Mouse (Mus musculus): ENCODE data around the gene Pde4b.
"Not testable (repeated sequence)": the region's sequence is repeated elsewhere in the genome, so short reads cannot be mapped to it uniquely, and the experiment has no call there.

Gene Pde4b

GRCm38 (mm10) chr4:102478860-102479259, 391.5 kb downstream of the Pde4b start:
- DNase-seq (ENCODE audit: low read depth), result no peak

GRCm38 (mm10) chr4:102480830-102481484, 393.6 kb downstream of the Pde4b start:
- no peak for DNase-seq (ENCODE audit: low read depth)

DNA sequence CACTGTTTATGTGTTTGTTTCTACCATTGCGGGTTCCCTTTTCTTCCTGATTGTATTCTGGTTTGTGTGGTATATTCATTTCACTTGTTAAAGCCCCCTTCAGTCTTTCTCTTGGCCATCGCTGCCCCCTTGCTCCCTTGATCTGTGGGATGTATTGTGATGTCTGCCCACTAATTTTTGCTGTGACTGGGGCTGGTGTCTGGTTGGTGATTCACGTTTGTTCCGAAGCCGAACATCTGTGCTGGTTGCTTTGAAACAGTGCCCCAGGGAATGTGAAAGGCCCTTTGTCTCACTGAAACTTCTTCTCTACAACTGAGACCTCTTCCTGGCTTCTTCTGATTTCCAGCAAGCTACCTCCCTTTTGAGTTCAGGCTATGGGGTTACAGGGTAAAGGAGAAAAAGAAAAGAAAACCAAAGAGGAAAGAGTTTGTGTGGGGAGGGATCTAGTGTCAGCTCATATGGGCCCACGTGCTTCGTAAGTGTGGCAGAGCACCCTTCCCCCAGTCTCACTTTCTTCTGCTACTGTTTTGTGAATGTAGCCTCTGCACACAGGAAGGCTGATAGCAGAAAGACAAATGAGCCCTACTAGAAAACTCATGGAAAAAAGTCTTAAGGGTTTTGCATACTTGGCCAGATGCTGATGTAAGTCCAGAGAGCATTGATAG, 396.1 kb downstream of the Pde4b start:
- no peak for DNase-seq (ENCODE audit: low read depth)

DNA sequence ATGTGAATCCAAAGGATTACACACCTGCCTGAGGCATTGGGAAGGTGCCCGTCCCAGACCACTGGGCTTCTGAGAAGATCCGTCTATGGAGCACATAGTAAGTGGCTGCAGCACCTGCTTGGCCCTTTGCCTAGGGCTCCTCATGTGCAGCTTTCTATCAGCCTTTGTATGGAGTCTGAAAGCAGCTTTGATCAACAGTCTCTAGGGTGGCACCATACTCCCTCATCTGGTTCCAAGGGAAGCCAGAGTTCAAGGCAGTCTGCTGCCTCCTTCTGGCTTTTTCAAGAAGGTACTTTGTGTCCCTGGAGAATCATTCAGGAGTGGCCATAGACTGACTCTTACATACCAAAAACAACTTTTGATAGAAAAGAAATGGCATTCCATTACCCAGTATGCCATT, 397.4 kb downstream of the Pde4b start:
- DNase-seq (ENCODE audit: low read depth), result no peak

GRCm38 (mm10) chr4:102486134-102486920, 399.0 kb downstream of the Pde4b start:
- peak; percentile 48 for DNase-seq (ENCODE audit: low read depth)

DNA sequence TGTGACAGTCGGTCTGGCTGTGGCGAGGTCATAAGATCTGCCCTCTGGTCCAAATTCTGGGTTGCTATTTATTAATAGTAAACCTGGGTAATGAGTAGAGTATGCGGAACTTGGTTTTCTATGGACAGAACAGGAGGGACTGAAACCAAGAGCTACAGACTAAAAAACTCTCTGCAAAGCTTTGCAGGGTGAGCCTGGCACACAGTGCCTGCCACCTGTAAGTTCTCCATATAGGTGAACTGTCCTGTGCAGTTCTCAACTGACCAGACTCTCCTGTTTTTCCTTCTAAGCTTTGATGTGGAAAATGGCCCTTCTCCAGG, 399.5 kb downstream of the Pde4b start:
- DNase-seq (ENCODE audit: low read depth), result no peak

GRCm38 (mm10) chr4:102488000-102488399, 400.7 kb downstream of the Pde4b start:
- no peak for DNase-seq (ENCODE audit: low read depth)

DNA sequence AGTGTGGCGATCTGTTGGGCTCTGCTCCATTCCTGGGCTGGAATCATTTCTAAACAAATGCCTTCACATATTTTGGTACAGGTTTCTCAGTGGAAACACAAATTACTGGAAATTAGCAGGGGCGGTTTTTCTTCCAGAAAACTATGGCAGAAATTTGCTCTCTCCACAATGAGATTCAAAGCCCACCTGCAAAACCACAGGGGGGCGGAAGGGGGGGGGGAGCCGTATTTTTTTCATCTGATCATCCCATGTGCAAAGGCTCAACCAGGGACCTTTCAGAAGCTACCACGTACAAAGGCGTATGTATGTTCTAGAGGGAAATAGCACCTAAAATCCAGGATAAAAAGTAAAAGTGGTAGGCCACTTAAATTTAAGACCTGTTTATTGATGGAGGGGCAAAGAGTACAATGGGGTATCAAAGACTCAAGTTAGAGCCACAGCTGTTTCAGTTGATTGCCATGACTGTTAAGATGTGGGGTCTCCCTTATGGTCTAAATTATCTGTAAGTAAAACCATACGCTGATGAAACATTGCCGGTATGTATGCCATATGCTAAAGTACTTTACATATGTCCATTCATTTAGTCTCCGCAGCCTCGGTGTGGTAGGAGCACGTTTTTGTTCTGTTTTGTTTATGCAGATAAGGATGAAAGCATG, 404.3 kb downstream of the Pde4b start:
- DNase-seq (ENCODE audit: low read depth), result no peak

DNA sequence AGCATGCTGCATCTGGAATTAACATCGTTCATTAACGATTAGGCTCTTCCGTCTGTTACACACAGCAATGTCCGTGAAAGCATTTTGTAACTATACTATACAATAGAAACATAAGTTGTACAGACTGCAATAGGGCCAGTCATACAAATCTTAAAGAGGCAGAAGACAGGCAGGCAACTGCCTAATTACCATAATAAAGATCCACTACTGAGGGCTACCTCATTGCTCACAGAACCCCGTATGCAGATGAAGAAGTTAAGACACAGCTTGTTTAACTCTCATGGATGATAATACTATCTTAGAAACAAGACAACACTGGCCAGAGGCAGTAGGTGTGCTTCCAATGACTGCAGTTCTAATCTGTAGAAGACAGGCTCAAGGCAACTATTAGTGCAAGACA, 405.6 kb downstream of the Pde4b start:
- DNase-seq (ENCODE audit: low read depth), result no peak

DNA sequence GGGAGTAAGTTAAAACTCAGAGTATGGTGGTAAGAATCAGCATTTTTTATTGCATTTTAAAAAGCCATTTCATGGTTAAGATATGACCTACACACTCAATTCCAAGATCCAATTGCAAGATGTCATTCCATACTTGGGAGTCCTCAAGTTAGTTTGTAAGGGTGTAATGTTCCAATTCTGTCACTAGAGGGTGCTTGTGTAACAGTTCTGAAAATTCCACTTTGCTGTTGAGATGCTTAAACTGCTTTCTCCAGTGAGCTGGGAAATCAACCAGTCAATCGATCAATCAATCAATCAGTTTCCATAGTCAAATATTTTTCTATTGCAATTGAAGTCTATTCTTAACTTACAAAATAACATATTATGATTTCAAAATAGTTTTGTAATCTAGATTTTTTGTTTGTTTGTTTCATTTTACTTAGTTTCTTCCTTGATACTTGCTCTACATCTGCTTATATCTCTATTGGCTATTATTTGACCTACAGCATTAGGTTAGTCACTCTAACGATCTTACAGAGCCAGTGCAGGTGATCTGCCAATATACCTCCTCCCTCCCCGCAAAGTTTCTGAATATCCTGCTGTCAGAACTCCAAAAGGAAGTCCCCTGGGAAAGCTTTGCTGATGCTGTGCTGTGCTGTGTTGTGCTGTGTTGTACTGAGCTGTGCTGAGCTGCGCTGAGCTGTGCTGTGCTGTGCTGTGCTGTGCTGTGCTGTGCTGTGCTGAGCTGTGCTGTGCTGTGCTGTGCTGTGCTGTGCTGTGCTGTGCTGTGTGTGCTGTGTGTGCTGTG, 406.2 kb downstream of the Pde4b start:
- peak; percentile 86 for DNase-seq (ENCODE audit: low read depth)

DNA sequence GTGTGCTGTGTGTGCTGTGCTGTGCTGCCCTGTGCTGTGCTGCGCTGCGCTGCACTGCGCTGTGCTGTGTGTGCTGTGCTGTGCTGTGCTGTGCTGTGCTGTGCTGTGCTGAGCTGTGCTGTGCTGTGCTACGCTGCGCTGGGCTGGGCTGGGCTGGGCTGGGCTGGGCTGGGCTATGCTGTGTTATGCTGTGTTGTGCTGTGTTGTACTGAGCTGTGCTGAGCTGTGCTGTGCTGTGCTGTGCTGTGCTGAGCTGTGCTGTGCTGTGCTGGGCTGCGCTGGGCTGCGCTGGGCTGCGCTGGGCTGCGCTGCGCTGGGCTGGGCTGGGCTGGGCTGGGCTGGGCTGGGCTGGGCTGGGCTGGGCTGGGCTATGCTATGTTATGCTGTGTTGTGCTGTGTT, 406.9 kb downstream of the Pde4b start:
- DNase-seq (ENCODE audit: low read depth), result not testable (repeated sequence)

GRCm38 (mm10) chr4:102495001-102495400, 407.7 kb downstream of the Pde4b start:
- DNase-seq (ENCODE audit: low read depth), result no peak

- DNase-seq (ENCODE audit: low read depth), result no peak
Observed at GRCm38 (mm10) chr4:102495474-102495873, 408.1 kb downstream of the Pde4b start.

DNA sequence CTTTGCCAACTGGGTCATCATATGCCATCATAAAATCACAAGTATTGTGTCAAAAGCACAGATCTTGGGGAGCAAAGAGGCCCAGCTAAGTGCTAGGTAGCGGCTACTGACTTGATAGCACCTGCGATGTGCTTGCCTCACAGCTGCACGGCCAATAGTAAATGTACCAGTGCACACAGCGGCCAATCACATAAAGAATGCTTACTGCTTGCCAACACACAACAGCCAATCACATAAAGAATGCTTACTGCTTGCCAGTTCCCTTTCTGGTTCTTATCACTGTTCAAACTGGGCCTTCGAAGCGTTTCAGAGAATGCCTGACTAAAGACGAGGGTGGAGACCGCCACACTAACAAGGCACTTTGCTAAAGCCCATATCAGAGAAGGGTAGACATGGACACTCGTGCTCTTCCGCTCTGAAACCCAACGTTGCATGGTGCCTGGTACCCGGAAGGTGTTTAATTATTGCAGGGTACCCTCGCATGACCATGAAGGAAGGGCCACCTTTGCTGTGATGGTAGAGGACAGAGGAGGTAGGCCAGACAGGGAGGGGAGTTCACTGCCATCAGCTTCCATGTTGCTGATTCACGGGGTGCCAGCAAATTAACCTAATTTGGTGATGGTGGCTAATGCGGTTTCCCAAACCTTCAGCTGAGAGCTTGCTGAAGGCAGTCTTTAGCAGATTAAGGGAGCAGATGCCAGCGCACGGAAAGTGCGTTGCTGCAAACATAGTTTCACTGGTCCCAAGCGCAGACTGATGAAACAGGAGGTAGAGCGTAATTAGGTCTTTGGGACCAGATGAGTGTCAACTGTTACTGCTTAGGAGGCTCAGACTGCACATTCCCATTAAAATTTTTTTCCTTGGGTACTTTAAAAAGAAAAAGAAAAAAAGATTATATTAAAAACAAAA, 409.2 kb downstream of the Pde4b start:
- DNase-seq (ENCODE audit: low read depth), result no peak

GRCm38 (mm10) chr4:102497221-102497620, 409.9 kb downstream of the Pde4b start:
- no peak for DNase-seq (ENCODE audit: low read depth)

DNA sequence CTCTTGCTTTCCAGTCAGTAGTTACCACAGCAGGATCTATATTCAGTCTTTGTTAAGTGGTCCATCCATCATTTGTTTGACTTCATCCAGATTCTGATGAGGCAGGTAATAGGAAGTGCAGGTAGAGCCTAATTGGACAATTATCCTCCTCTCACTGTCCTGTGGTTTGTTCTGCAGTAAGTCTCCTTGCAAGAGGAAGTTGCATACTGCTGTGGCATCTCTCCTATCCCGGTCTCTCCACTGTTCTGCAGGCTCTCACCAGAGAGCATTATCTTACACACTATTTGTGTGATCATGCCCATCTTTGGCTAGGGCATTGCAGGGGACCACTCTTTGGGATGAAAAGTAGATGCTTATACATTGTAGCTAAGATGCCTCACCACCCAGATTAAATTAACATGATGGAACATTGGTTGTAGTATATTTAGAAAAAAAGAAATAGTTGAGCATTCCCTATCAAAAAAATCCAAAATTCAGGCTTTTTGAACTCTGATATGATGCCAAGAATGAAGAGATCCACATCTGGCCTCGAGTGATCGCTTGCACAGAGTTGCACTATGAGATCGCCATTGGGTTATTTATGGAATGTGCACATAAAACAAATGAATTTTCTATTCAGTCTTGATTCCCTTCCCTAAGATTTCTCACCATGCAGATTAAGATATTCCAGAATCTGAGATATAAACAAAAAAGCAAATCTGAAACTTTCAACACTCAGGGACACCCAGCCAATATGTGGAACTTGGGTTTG, 411.0 kb downstream of the Pde4b start:
- DNase-seq (ENCODE audit: low read depth), result no peak

GRCm38 (mm10) chr4:102498920-102499316, 411.6 kb downstream of the Pde4b start:
- DNase-seq (ENCODE audit: low read depth), result no peak

- peak; percentile 35 for DNase-seq (ENCODE audit: low read depth)
Observed at GRCm38 (mm10) chr4:102505714-102506113, 418.4 kb downstream of the Pde4b start.

GRCm38 (mm10) chr4:102506376-102507280, 419.3 kb downstream of the Pde4b start:
- peak; percentile 92 for DNase-seq (ENCODE audit: low read depth)
